Mouse (Mus musculus) G1E (cell line): ENCODE measurements around the gene Kcnq2. TPM values are rescaled to one million over a fixed set of nuclear protein-coding genes. Genes with fewer than 3 reads are reported as not detected.

Experiments used
- ATAC-seq: 2 replicates; pipeline ENCODE4 v1.8.0; 2016; ENCODE audit warnings: mild to moderate bottlenecking; ENCODE audit not compliant: insufficient number of reproducible peaks, poor library complexity, low FRiP score, severe bottlenecking; ENCODE audit errors: extremely low read depth
- DNase-seq: peaks from one replicate; pipeline ENCODE4 v3.0.0; 2012; ENCODE audit warnings: low spot score
- H3K27me3 ChIP-seq: 2 replicates; pipeline ENCODE4 v1.6.1; 2012; ENCODE audit warnings: mild to moderate bottlenecking, low read length, inconsistent platforms; ENCODE audit not compliant: insufficient read depth
- H3K36me3 ChIP-seq: replicated peaks from 2 replicates; pipeline ENCODE3; 2012; ENCODE audit warnings: mild to moderate bottlenecking, inconsistent platforms
- H3K4me1 ChIP-seq: 2 replicates; pipeline ENCODE4 v1.6.1; 2012; ENCODE audit warnings: low read depth, low read length, inconsistent platforms, mixed read lengths; ENCODE audit not compliant: insufficient read depth
- H3K4me3 ChIP-seq: 2 replicates; pipeline ENCODE4 v1.5.1; 2012; ENCODE audit warnings: low read depth, mild to moderate bottlenecking, inconsistent platforms, low read length, moderate library complexity, mixed read lengths
- H3K9me3 ChIP-seq: replicated peaks from 2 replicates; pipeline ENCODE4 v1.6.1; 2012; ENCODE audit warnings: inconsistent platforms
- CTCF ChIP-seq: IDR thresholded peaks from 2 replicates; pipeline ENCODE4 v1.5.1; 2012; ENCODE audit warnings: low read depth, low read length, inconsistent platforms, mixed read lengths
- GATA1 ChIP-seq: IDR thresholded peaks from 2 replicates; pipeline ENCODE4 v1.6.1; 2012; ENCODE audit warnings: borderline replicate concordance, low read length, inconsistent platforms, mixed read lengths
- GATA2 ChIP-seq: IDR thresholded peaks from 2 replicates; pipeline ENCODE4 v1.6.1; 2012; ENCODE audit warnings: low read depth, low read length, inconsistent platforms, borderline replicate concordance
- POLR2AphosphoS5 ChIP-seq: IDR thresholded peaks from 2 replicates; pipeline ENCODE4 v1.6.1; 2012; ENCODE audit warnings: low read depth, low read length, inconsistent platforms; ENCODE audit not compliant: insufficient replicate concordance
- TAL1 ChIP-seq: conservative IDR thresholded peaks from 2 replicates; pipeline ENCODE4 v1.6.1; 2012; ENCODE audit warnings: low read depth, low read length, inconsistent platforms, mixed read lengths
- polyA plus RNA-seq: library from polyadenylated mRNA; stranded (reverse); fragments of >175 nt; gene quantifications from 2 replicates; pipeline ENCODE4 v1.2.3, GENCODE M21; 2012
- total RNA-seq, 2 experiments: library from RNA; stranded (forward) in 1 of 2; stranded (reverse) in 1 of 2; fragments of 200-1000 nt in 1 of 2; fragments of >200 nt in 1 of 2; fragmentation: Nextera tagmentation in 1 of 2; gene quantifications; 2 replicates each; pipeline ENCODE4 v1.2.3; 2014 to 2017

Kcnq2 gene
- total and polyA plus RNA-seq, 3 experiments, result 0.44 to 1.6 TPM; not detected in 1

DNA sequence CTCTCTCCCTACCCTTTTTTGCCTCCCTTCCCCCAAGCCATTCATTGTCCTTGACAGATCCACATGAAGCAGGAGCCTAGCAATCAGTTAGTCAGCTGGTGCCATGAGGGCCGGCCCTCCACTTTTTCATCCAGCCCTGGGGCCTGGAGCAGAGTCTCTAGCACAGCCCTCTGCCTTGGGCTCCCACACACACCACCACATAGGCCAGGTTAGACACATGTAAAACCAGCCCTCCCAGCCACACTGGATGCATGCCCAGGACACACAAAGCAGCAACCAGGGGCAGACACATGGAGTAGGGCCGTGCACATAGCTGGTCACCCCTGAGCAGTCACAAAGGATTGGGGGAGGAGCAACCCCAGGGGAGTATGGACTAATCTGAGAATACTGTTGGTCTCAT lies 32.9 kb downstream of the Kcnq2 start:
- no peaks in the 10 kb centered on the region for H3K27me3 ChIP-seq

GRCm38 (mm10) chr2:181101626-181102025 lies 33.5 kb downstream of the Kcnq2 start:
- ATAC-seq (no peak), DNase-seq (no peak)
- Histone ChIP-seq H3K4me1 (no peaks in the 10 kb centered on the region), H3K4me3 (no peak overlapping the region), H3K36me3 (no peaks in the 10 kb centered on the region), H3K27me3 (no peaks in the 10 kb centered on the region; the same call in 1 of the 2 replicates), H3K9me3 (no peaks in the 10 kb centered on the region)
- TF ChIP-seq POLR2AphosphoS5 (no peak), TAL1 (no peak), GATA1 (no peak), CTCF (no peak), GATA2 (no peak)

More for the DNA sequence above, 32.9 kb downstream of the Kcnq2 start:
- DNase-seq (no peak), ATAC-seq (no peak)
- Histone ChIP-seq H3K9me3 (no peaks in the 10 kb centered on the region), H3K36me3 (no peaks in the 10 kb centered on the region), H3K4me1 (no peaks in the 10 kb centered on the region), H3K4me3 (no peak overlapping the region)
- no peak for TF ChIP-seq CTCF
- TF ChIP-seq GATA1, result no peak
- TF ChIP-seq POLR2AphosphoS5, result no peak
- TF ChIP-seq GATA2, result no peak
- no peak for TF ChIP-seq TAL1

GRCm38 (mm10) chr2:181100087-181100486 lies 35.0 kb downstream of the Kcnq2 start:
- Histone ChIP-seq H3K36me3 (no peaks in the 10 kb centered on the region), H3K27me3 (peaks cover 2% of the 10 kb centered on the region), H3K9me3 (no peaks in the 10 kb centered on the region), H3K4me1 (no peaks in the 10 kb centered on the region), H3K4me3 (no peak overlapping the region)
- ATAC-seq (no peak), DNase-seq (no peak)
- no peak for TF ChIP-seq GATA1
- no peak for TF ChIP-seq CTCF
- no peak for TF ChIP-seq GATA2
- no peak for TF ChIP-seq POLR2AphosphoS5
- no peak for TF ChIP-seq TAL1

- DNase-seq (no peak), ATAC-seq (no peak)
- H3K36me3 ChIP-seq, result no peaks in the 10 kb centered on the region
- TF ChIP-seq TAL1 (no peak), POLR2AphosphoS5 (no peak), CTCF (no peak), GATA1 (no peak), GATA2 (no peak)
- H3K4me1 ChIP-seq, result no peaks in the 10 kb centered on the region
- H3K4me3 ChIP-seq, result no peak overlapping the region
- H3K9me3 ChIP-seq, result no peaks in the 10 kb centered on the region
- peaks cover 14% of the 10 kb centered on the region; the same call in 1 of the 2 replicates for H3K27me3 ChIP-seq
These were observed 45.0 kb downstream of the Kcnq2 start for GRCm38 (mm10) chr2:181090123-181090522.

DNA sequence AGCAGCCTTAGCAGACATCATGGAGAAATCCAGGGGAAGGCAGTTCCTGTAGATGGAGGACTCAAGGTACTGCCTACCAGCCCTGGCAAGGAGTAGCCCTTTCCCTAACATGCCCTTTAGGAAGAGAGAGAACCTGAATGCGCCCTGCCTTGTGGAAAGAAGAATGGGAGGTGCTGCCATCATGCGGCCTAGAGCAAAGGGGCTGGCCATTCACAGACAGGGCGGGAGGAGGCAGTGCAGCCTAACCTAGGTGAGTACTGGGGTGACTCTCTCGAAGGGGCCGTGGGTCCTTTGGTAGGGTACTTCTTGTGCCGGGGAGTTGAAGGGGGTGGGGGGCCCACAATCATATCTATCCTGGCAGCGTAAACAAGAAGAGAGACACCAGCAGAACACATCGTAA lies 50.1 kb downstream of the Kcnq2 start:
- TF ChIP-seq TAL1 (no peak), CTCF (no peak), GATA2 (no peak), GATA1 (no peak), POLR2AphosphoS5 (no peak)
- Histone ChIP-seq H3K27me3 (peaks cover 9% of the 10 kb centered on the region; the same call in 1 of the 2 replicates), H3K4me1 (peaks cover 3% of the 10 kb centered on the region; the same call in 1 of the 2 replicates), H3K9me3 (no peaks in the 10 kb centered on the region), H3K4me3 (no peak overlapping the region), H3K36me3 (no peaks in the 10 kb centered on the region)
- no peak for ATAC-seq
- DNase-seq, result no peak

DNA sequence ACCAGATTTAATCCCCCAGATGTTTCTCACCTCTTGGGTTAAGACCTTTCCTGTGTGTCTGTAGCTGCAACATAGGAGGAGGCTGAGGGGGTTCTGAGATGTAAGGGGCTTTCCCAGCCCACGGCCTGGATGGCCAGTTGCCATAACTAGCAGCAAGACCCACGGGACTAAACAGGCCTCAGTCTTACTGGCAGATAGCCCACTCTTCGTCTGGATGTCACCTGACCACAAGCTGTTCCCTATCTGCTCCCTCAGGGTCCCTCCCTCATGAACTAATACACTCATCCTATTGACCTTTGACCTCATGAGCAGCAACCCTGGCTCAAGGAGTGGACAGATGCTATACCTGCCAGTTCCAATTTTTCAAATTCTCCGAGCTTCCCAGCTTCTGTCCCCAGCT lies 51.2 kb downstream of the Kcnq2 start:
- no peaks in the 10 kb centered on the region for H3K36me3 ChIP-seq
- DNase-seq, result no peak
- no peaks in the 10 kb centered on the region for H3K9me3 ChIP-seq
- no peak for ATAC-seq
- H3K4me3 ChIP-seq, result no peak overlapping the region
- H3K4me1 ChIP-seq, result peaks cover 3% of the 10 kb centered on the region; the same call in 1 of the 2 replicates
- peaks cover 9% of the 10 kb centered on the region; the same call in 1 of the 2 replicates for H3K27me3 ChIP-seq
- TF ChIP-seq POLR2AphosphoS5 (no peak), CTCF (no peak), GATA2 (no peak), TAL1 (no peak), GATA1 (no peak)
